Mouse (Mus musculus): ENCODE results near the gene Carmil1. TPM values are rescaled to one million over a fixed set of nuclear protein-coding genes. Genes with fewer than 3 reads are reported as not detected.

Carmil1 gene
- polyA plus RNA-seq, 1 experiment from 2014 or later: 43.5 TPM

DNA sequence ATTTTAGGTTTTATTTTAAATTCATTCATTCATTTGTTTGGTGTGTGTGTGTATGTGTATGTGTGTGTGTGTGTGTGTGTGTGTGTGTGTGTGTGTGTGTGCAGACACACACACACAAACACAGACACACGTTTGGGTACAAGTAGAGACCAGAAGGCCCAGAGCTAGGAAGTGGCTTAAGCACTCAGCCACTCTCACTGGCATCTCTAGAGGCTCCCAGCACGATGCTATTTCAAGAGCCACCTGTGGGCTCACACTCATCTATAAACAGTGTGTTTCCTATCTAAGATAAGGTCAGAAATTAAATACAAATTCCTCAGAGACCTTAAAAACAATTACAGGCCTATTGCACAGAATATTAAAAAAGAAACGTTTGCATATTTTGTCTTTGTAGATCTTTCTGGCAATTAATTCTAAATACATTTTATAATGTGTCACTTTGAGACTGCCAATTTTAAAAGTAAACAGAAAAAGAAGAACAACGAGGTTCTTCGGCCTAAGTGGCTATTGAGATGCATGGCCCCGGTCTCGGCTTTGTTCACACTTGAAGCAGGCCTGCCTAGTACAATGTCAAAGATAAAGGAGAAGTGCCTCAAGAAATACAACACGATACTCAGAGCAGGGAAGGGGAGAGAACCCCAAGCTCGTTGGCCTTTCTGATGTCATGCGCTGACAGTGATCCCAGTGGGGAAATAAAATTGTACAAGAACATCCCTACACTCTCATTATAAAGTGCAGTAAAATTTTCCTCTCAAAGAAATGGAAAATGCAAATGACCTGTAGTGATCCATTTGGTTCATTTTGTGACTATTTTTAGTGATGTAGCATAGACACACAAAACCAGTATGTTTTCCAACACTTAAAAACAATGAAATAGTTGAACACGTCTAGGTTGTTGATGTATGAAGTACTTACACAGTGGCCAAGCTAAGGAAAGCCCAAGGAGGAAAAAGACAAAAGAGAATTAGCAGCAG is 179.2 kb downstream of the Carmil1 start:
- Histone ChIP-seq H3K4me2 (ENCODE audit: low read length) (no peak overlapping the region), H3K27ac (ENCODE audit: low read depth, low read length) (no peak overlapping the region)
- ATAC-seq: no peak

DNA sequence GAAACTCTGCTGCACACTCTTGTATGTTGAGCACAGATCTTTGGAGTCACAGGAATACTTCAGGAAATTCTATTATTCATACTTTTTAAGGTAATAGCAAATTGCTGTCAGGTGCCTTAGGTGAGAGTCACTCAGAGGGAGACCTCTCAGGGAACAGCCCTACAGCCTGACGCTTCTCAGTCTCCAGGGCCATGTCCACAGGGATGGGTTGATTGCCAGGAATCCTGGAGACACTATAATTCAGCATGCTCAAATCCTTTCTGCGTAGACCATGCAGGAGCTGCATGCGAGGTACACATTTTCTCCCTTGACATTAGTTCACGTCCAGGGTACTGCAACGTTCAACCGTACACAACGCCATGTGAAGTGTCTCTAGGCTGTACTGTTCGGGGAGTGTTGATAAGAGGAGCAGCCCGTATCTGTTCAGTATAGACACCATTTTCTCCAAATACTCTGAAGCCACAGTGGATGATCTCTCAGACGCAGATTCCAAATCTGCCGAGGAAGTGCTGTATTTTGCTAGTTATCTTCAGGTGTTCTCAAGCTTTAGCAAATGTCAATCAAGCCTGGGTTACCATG is 180.0 kb downstream of the Carmil1 start:
- Histone ChIP-seq H3K9ac (ENCODE audit: low read depth, low read length) (no peak overlapping the region), H3K9me3 (ENCODE audit: control insufficient read depth, low read length) (no peaks in the 10 kb centered on the region), H3K4me1 (ENCODE audit: control insufficient read depth, insufficient read depth, low read depth, low read length) (peaks cover 3% of the 10 kb centered on the region), H3K36me3 (ENCODE audit: control insufficient read depth, insufficient read depth, low read length) (no peaks in the 10 kb centered on the region), H3K27ac (ENCODE audit: low read depth, low read length) (no peak overlapping the region), H3K27me3 (replicated peaks; ENCODE audit: control insufficient read depth, insufficient read depth, low read length) (no peaks in the 10 kb centered on the region), H3K4me2 (ENCODE audit: low read length) (no peak overlapping the region), H3K4me3 (ENCODE audit: low read length) (no peak overlapping the region)
- WGBS: 86% methylated on average over 11 of the region's 11 CpGs
- ATAC-seq: no peak

More for the DNA sequence above, 179.2 kb downstream of the Carmil1 start:
- 56% methylated on average over 11 of the region's 11 CpGs for WGBS
- Histone ChIP-seq H3K9ac (ENCODE audit: low read depth, low read length) (no peak overlapping the region), H3K27me3 (replicated peaks; ENCODE audit: control insufficient read depth, insufficient read depth, low read length) (no peaks in the 10 kb centered on the region), H3K4me1 (ENCODE audit: control insufficient read depth, insufficient read depth, low read depth, low read length) (peaks cover 3% of the 10 kb centered on the region), H3K4me3 (ENCODE audit: low read length) (no peak overlapping the region), H3K9me3 (ENCODE audit: control insufficient read depth, low read length) (no peaks in the 10 kb centered on the region), H3K36me3 (ENCODE audit: control insufficient read depth, insufficient read depth, low read length) (no peaks in the 10 kb centered on the region)

DNA sequence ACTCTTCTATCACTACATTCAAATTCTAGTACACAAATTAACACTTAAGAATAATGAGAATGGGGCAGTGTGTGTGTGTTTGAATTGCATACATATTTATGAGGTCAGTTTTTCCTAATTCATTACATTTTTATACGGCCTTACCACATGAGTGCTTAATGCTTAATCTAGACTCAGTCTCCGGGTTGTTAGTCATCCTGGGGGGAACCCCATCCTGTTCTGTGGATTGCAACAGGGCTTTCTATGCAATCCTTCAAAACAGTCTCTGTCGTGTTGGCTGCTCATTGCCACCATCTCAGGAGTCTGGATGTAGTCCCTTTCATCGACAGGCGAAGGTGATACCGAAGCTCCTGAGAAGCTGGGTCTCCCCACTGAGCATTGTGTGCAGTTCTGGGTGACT is 184.0 kb downstream of the Carmil1 start:
- WGBS: 75% methylated on average over 6 of the region's 6 CpGs
- no peak overlapping the region for H3K9ac ChIP-seq (ENCODE audit: low read depth, low read length)

DNA sequence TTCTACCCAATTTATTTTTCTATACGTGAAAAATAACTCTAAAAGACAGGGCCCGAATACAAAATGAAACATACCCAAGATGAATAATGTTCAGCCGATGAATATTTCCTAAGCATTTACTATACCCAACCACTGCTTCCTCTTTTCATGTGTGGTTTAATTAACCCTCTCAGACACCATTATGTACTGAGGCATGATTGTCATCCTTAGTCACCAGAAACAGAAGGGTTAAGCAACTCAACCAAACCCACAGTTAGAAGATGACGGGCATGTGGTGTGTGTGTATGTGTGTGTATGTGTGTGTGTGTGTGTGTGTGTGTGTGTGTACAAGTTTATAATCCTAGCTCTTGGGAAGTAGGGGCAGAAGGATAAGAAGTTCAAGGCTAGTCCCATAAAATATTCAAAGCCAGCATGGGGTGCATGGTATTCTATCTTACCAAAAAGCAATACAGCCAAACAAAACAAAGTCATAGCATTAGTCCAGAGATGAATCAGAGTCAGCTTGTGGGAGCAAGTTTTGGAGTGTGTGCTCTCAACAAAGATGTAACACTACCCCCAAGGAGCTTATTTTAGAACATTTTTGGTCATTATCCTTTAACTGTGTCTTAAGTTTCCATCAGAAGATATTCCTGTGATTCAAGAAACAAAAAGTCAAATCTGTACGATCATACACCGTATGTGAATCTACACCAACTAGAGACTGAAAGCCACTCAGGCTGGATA is 185.6 kb downstream of the Carmil1 start:
- no peak overlapping the region for H3K9ac ChIP-seq (ENCODE audit: low read depth, low read length)
- no peaks in the 10 kb centered on the region for H3K27me3 ChIP-seq (replicated peaks; ENCODE audit: control insufficient read depth, insufficient read depth, low read length)
- no peak overlapping the region for H3K4me3 ChIP-seq (ENCODE audit: low read length)
- no peaks in the 10 kb centered on the region for H3K4me1 ChIP-seq (ENCODE audit: control insufficient read depth, insufficient read depth, low read depth, low read length)
- H3K36me3 ChIP-seq (ENCODE audit: control insufficient read depth, insufficient read depth, low read length): no peaks in the 10 kb centered on the region
- no peak overlapping the region for H3K4me2 ChIP-seq (ENCODE audit: low read length)
- no peak overlapping the region for H3K27ac ChIP-seq (ENCODE audit: low read depth, low read length)
- no peaks in the 10 kb centered on the region for H3K9me3 ChIP-seq (ENCODE audit: control insufficient read depth, low read length)
- 92% methylated on average over 6 of the region's 6 CpGs for WGBS
- ATAC-seq: no peak

More for the DNA sequence above, 184.0 kb downstream of the Carmil1 start:
- no peak overlapping the region for H3K4me2 ChIP-seq (ENCODE audit: low read length)
- H3K36me3 ChIP-seq (ENCODE audit: control insufficient read depth, insufficient read depth, low read length): no peaks in the 10 kb centered on the region
- no peak for ATAC-seq
- H3K27me3 ChIP-seq (replicated peaks; ENCODE audit: control insufficient read depth, insufficient read depth, low read length): no peaks in the 10 kb centered on the region
- no peaks in the 10 kb centered on the region for H3K4me1 ChIP-seq (ENCODE audit: control insufficient read depth, insufficient read depth, low read depth, low read length)
- H3K4me3 ChIP-seq (ENCODE audit: low read length): no peak overlapping the region
- no peaks in the 10 kb centered on the region for H3K9me3 ChIP-seq (ENCODE audit: control insufficient read depth, low read length)
- H3K27ac ChIP-seq (ENCODE audit: low read depth, low read length): no peak overlapping the region

DNA sequence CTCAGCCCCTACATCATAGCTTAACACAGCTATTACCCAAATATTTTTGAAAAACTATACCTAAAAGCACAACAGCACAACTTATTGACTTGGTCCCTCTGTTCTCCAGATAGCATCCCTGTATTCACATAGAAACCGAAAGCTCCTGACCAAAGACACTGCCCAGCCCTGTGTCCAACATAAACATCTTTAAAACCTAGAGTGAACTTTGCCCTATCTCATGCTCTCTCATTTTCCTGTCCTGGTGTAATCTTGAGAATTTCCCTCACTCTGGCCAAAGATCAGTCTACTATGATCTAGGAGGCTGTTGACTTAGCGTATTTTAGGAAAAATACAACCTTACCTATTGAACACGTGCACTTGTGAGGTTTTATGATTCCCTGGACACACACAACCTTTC is 187.5 kb downstream of the Carmil1 start:
- no peaks in the 10 kb centered on the region for H3K27me3 ChIP-seq (replicated peaks; ENCODE audit: control insufficient read depth, insufficient read depth, low read length)
- WGBS: 90% methylated on average over 3 of the region's 3 CpGs
- H3K4me1 ChIP-seq (ENCODE audit: control insufficient read depth, insufficient read depth, low read depth, low read length): no peaks in the 10 kb centered on the region
- no peak overlapping the region for H3K9ac ChIP-seq (ENCODE audit: low read depth, low read length)
- no peaks in the 10 kb centered on the region for H3K36me3 ChIP-seq (ENCODE audit: control insufficient read depth, insufficient read depth, low read length)
- H3K27ac ChIP-seq (ENCODE audit: low read depth, low read length): no peak overlapping the region
- no peak overlapping the region for H3K4me3 ChIP-seq (ENCODE audit: low read length)
- no peaks in the 10 kb centered on the region for H3K9me3 ChIP-seq (ENCODE audit: control insufficient read depth, low read length)
- no peak overlapping the region for H3K4me2 ChIP-seq (ENCODE audit: low read length)
- ATAC-seq: no peak

DNA sequence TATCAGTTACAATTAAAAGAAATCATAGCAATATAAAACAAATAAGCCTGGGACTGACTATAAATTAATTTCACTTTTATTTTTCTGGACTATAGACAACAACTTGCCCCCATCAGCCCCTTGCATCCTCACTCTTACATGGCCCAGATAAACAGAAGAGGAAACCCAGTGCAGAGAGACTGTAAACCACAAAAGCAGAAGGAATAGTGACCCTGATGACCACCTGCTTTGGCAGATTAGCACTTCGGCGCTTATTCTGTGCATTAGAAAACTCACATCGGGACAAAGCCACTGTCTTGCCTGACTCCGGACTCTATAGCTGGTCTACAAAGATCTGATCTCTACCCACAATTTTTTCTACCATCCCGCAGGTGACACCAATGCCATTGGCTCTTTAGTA is 188.5 kb downstream of the Carmil1 start:
- Histone ChIP-seq H3K27ac (ENCODE audit: low read depth, low read length) (no peak overlapping the region), H3K27me3 (replicated peaks; ENCODE audit: control insufficient read depth, insufficient read depth, low read length) (no peaks in the 10 kb centered on the region), H3K9me3 (ENCODE audit: control insufficient read depth, low read length) (no peaks in the 10 kb centered on the region), H3K4me2 (ENCODE audit: low read length) (no peak overlapping the region), H3K4me1 (ENCODE audit: control insufficient read depth, insufficient read depth, low read depth, low read length) (no peaks in the 10 kb centered on the region), H3K9ac (ENCODE audit: low read depth, low read length) (no peak overlapping the region), H3K36me3 (ENCODE audit: control insufficient read depth, insufficient read depth, low read length) (0 out of 2 replicates have a peak, but pooled peaks cover 1% of the 10 kb centered on the region), H3K4me3 (ENCODE audit: low read length) (no peak overlapping the region)
- no peak for ATAC-seq
- 96% methylated on average over 5 of the region's 5 CpGs for WGBS

DNA sequence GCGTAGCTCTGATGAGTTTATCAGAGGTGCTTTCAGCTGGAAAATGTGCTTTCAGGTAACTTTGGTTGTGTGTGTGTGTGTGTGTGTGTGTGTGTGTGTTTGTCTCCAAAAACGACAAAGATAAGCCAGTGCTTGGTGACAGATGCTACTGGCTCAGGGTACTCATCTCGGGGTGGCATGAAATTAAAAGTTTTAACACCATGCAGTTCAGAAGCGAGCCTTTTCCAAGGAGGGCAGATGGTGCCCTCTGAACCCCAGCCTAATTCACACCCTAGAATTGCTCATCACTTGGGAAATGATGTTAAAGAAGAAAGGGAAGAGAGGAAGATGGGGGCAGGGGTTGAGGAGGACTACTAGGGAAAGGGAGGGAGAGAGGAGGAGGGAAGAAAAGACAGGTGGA is 198.4 kb downstream of the Carmil1 start:
- Histone ChIP-seq H3K27ac (ENCODE audit: low read depth, low read length) (no peak overlapping the region), H3K9ac (ENCODE audit: low read depth, low read length) (no peak overlapping the region), H3K4me2 (ENCODE audit: low read length) (no peak overlapping the region), H3K27me3 (replicated peaks; ENCODE audit: control insufficient read depth, insufficient read depth, low read length) (no peaks in the 10 kb centered on the region), H3K4me1 (ENCODE audit: control insufficient read depth, insufficient read depth, low read depth, low read length) (no peaks in the 10 kb centered on the region), H3K36me3 (ENCODE audit: control insufficient read depth, insufficient read depth, low read length) (0 out of 2 replicates have a peak, but pooled peaks cover 2% of the 10 kb centered on the region), H3K4me3 (ENCODE audit: low read length) (no peak overlapping the region), H3K9me3 (ENCODE audit: control insufficient read depth, low read length) (no peaks in the 10 kb centered on the region)
- WGBS: 66% methylated on average over 4 of the region's 4 CpGs
- ATAC-seq: peak; percentile 38; the same call in 1 of the 2 replicates

DNA sequence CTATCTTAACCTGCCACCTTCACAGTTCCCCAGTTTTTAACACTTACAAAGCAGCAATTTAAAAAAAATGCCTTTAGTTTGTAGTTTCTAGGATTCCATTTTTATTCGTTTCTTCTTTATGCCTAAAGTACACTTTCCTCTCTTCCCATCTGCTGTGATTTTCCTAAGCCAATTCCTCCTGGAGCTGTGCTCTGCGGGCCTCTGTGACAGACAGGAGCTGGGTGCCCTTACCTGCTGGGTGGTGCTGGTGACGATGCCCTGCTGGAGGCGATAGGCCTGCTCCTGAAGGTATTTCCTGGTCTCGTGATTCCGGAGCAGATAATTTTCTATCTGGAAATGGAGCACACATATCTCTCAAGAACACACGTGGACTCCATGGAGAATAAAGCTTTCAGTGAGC is 198.9 kb downstream of the Carmil1 start:
- H3K9ac ChIP-seq (ENCODE audit: low read depth, low read length): no peak overlapping the region
- H3K27me3 ChIP-seq (replicated peaks; ENCODE audit: control insufficient read depth, insufficient read depth, low read length): no peaks in the 10 kb centered on the region
- no peak overlapping the region for H3K4me2 ChIP-seq (ENCODE audit: low read length)
- no peaks in the 10 kb centered on the region for H3K36me3 ChIP-seq (ENCODE audit: control insufficient read depth, insufficient read depth, low read length)
- no peak overlapping the region for H3K4me3 ChIP-seq (ENCODE audit: low read length)
- H3K9me3 ChIP-seq (ENCODE audit: control insufficient read depth, low read length): no peaks in the 10 kb centered on the region
- no peaks in the 10 kb centered on the region for H3K4me1 ChIP-seq (ENCODE audit: control insufficient read depth, insufficient read depth, low read depth, low read length)
- ATAC-seq: no peak
- WGBS: 76% methylated on average over 7 of the region's 7 CpGs
- no peak overlapping the region for H3K27ac ChIP-seq (ENCODE audit: low read depth, low read length)

DNA sequence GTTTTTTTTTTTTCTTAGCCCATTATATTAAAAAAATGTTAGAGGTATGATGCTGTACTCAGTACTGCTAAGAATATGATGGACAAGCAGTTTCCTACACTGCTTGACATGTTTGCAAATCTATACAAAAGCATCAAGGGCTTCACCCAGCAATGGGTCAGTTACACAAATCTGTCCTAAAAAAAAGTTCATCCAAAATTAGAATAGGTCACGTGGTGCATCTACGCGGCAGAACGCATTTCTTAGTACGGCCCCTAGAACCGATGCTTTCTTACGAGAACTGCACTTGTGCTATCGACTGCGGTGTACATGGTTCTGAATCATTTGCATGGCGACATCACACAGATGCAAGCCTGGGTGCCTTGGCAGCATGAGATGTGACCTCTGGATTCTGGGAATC is 208.0 kb downstream of the Carmil1 start:
- no peaks in the 10 kb centered on the region for H3K9me3 ChIP-seq (ENCODE audit: control insufficient read depth, low read length)
- H3K27ac ChIP-seq (ENCODE audit: low read depth, low read length): no peak overlapping the region
- H3K27me3 ChIP-seq (replicated peaks; ENCODE audit: control insufficient read depth, insufficient read depth, low read length): no peaks in the 10 kb centered on the region
- H3K9ac ChIP-seq (ENCODE audit: low read depth, low read length): no peak overlapping the region
- no peaks in the 10 kb centered on the region for H3K36me3 ChIP-seq (ENCODE audit: control insufficient read depth, insufficient read depth, low read length)
- 90% methylated on average over 10 of the region's 10 CpGs for WGBS
- no peak overlapping the region for H3K4me3 ChIP-seq (ENCODE audit: low read length)
- H3K4me1 ChIP-seq (ENCODE audit: control insufficient read depth, insufficient read depth, low read depth, low read length): no peaks in the 10 kb centered on the region
- no peak for ATAC-seq
- no peak overlapping the region for H3K4me2 ChIP-seq (ENCODE audit: low read length)

Measured in hindbrain, embryonic 16.5 days (tissue).